Mouse (Mus musculus): ENCODE results near the gene Chrd. TPM values are rescaled to one million over a fixed set of nuclear protein-coding genes. Genes with fewer than 3 reads are reported as not detected.
A peak's percentile ranks its signal among the peaks of the same experiment; 100 is the strongest.

Chrd gene
- 38.9 and 47.1 TPM in 2 replicates for polyA plus RNA-seq (2012; rRNA removed)
- 11.5 and 11.6 TPM in 2 replicates for polyA plus RNA-seq (2014; fragmentation: Nextera tagmentation; extraction: Ambion mirVana)

DNA sequence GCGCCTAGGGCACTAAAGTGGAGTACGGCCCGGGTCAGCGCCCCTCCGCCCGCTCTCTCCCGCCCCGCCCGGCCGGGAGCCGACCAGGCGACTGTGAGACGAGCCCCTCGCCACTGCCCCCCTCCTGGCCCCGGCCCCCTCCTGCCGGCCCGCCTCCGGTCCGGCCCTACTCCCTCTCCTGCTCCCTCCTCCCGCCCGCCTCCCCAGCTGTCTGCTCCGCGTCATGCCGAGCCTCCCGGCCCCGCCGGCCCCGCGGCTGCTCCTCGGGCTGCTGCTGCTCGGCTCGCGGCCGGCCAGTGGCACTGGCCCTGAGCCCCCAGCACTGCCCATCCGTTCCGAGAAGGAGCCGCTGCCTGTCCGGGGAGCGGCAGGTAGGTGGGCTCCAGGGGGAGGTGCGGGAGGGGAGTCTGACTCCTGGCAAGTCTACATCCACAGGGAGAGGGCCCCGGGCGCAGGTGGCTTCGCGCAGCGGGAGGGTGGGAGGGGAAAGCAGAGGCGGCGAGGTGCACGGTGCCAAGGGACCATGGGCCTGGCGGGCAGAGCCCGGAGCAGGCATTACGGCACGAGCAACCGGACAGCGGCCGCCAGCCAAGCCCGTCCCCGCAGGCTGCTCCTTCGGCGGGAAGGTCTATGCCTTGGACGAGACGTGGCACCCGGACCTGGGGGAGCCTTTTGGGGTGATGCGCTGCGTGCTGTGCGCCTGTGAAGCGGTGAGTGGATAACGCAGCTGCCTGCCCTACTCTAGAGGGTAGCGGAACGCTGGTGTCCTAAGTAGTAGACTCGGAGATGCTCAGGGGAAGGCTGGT lies at the start of gene Chrd:
Chrd (plus strand) TSS at position 203 of the 806 bp plus-strand sequence.
- H3K4me1 ChIP-seq (ENCODE audit: control insufficient read depth, insufficient read depth, low read length), result peaks cover 7% of the 10 kb centered on the region; the same call in 1 of the 2 replicates
- under 1% methylated on average over 56 of the region's 70 CpGs for WGBS
- peaks cover 13% of the 10 kb centered on the region; the same call in 1 of the 2 replicates for H3K36me3 ChIP-seq (ENCODE audit: control insufficient read depth, insufficient read depth, low read length)
- H3K9me3 ChIP-seq (ENCODE audit: control insufficient read depth, low read length), result no peaks in the 10 kb centered on the region
- peak within 1 kb of the TSS; percentile 86 for H3K9ac ChIP-seq (ENCODE audit: low read depth, low read length, severe bottlenecking)
- TF ChIP-seq POLR2A (IDR thresholded peaks at IDR 0.05; ENCODE audit: borderline replicate concordance, extremely low read depth, insufficient read depth, insufficient read length), result no peak
- H3K27ac ChIP-seq (replicated peaks; ENCODE audit: low read depth, low read length), result peak within 1 kb of the TSS; percentile 85
- ATAC-seq (ENCODE audit: low FRiP score, low read depth) (peak; percentile 90), DNase-seq (ENCODE audit: low spot score) (peak; percentile 66)
- H3K4me3 ChIP-seq (replicated peaks; ENCODE audit: low read length), result peak within 1 kb of the TSS; percentile 73
- H3K27me3 ChIP-seq (ENCODE audit: control insufficient read depth, insufficient read depth, low read length), result peaks cover 26% of the 10 kb centered on the region
- peak within 1 kb of the TSS; percentile 96 for H3K4me2 ChIP-seq (replicated peaks; ENCODE audit: low read depth, low read length, severe bottlenecking)

DNA sequence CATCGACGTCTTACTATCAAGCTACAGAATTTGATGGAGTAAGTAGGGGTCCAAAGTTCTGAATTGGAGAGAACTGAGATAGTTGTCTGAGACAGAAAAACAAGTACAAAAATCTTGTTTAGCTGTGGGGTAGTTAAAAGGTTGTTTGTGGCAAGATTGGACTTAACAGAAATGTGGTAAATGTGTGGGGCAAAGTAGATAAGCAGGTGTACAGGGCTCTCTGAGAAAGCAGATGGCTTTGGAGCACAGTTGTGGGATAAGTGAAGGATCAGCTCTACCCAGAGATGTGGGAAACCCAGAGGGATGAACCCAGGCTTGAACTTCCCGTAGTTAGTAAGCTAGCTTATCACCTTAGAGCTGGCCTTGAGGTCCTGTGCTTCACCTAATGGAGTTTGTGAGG lies 42.2 kb upstream of the Chrd start:
- DNase-seq (ENCODE audit: low spot score) (no peak), ATAC-seq (ENCODE audit: low FRiP score, low read depth) (no peak)
- Histone ChIP-seq H3K9ac (ENCODE audit: low read depth, low read length, severe bottlenecking) (no peak overlapping the region), H3K27me3 (ENCODE audit: control insufficient read depth, insufficient read depth, low read length) (no peaks in the 10 kb centered on the region), H3K36me3 (ENCODE audit: control insufficient read depth, insufficient read depth, low read length) (peaks cover 69% of the 10 kb centered on the region), H3K4me3 (replicated peaks; ENCODE audit: low read length) (no peak overlapping the region), H3K4me2 (replicated peaks; ENCODE audit: low read depth, low read length, severe bottlenecking) (no peak overlapping the region), H3K4me1 (ENCODE audit: control insufficient read depth, insufficient read depth, low read length) (peaks cover 22% of the 10 kb centered on the region), H3K27ac (replicated peaks; ENCODE audit: low read depth, low read length) (no peak overlapping the region), H3K9me3 (ENCODE audit: control insufficient read depth, low read length) (no peaks in the 10 kb centered on the region)
- 90% methylated on average over 3 of the region's 3 CpGs for WGBS
- no peak for TF ChIP-seq POLR2A (IDR thresholded peaks at IDR 0.05; ENCODE audit: borderline replicate concordance, extremely low read depth, insufficient read depth, insufficient read length)

DNA sequence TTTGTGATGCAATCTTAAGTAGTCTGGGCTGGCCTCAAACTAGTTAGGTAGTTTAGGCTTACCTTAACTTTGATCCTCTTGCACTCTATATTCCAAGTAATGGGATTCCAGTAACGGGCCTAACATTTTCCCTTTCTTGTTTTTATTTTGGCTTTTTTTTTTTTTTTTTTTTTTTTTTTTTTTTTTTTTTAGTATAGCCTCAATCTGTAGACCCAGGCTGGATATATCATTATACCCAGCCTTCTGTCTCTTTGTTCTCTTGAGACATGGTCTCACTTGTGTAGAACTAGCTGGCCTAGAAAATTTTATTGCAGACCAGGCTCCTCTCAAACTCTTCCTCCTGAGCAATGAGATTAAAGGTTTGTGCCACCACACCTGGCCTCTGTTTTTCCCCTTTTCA lies 41.3 kb upstream of the Chrd start:
- WGBS, result 57% methylated on average over 1 of the region's 1 CpGs
- peaks cover 61% of the 10 kb centered on the region for H3K36me3 ChIP-seq (ENCODE audit: control insufficient read depth, insufficient read depth, low read length)
- DNase-seq (ENCODE audit: low spot score), result no peak

DNA sequence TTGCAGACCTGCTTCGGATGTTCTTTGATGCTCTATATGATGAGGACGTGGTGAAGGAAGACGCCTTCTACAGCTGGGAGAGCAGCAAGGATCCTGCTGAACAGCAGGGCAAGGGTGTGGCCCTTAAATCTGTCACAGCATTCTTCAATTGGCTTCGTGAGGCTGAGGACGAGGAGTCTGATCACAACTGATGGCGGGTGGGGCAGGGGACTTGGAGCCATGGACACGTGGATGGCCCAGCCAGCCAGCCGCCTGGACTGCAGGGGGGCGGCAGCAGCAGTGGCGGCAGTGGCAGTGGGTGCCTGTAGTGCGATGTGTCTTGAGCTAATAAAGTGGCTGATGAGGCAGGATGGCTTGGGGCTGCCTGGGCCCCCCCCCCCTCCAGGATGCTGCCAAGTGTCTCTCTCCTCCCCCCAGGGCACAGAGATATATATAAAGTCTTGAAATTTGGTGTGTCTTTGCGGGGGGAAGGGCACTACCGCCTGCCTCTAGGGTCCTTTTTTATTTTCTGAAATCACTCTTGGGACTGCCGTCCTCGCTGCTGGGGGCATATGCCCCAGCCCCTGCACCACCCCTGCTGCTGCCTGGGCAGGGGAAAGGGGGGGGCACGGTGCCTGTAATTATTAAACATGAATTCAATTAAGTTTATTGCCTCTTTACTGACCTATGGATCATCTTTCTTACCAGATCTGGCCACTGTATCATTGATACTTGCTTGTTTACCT lies 40.5 kb upstream of the Chrd start:
- DNase-seq (ENCODE audit: low spot score), result no peak
- WGBS, result 42% methylated on average over 16 of the region's 16 CpGs
- H3K4me3 ChIP-seq (replicated peaks; ENCODE audit: low read length), result peak overlapping the region; percentile 58; the same call in 1 of the 2 replicates
- peaks cover 30% of the 10 kb centered on the region for H3K4me1 ChIP-seq (ENCODE audit: control insufficient read depth, insufficient read depth, low read length)
- peak overlapping the region; percentile 66; the same call in 1 of the 2 replicates for H3K4me2 ChIP-seq (replicated peaks; ENCODE audit: low read depth, low read length, severe bottlenecking)
- H3K27ac ChIP-seq (replicated peaks; ENCODE audit: low read depth, low read length), result no peak overlapping the region
- no peaks in the 10 kb centered on the region for H3K9me3 ChIP-seq (ENCODE audit: control insufficient read depth, low read length)
- no peak for TF ChIP-seq POLR2A (IDR thresholded peaks at IDR 0.05; ENCODE audit: borderline replicate concordance, extremely low read depth, insufficient read depth, insufficient read length)
- ATAC-seq (ENCODE audit: low FRiP score, low read depth), result no peak
- H3K27me3 ChIP-seq (ENCODE audit: control insufficient read depth, insufficient read depth, low read length), result no peaks in the 10 kb centered on the region
- no peak overlapping the region for H3K9ac ChIP-seq (ENCODE audit: low read depth, low read length, severe bottlenecking)
- peaks cover 53% of the 10 kb centered on the region for H3K36me3 ChIP-seq (ENCODE audit: control insufficient read depth, insufficient read depth, low read length)

More for the DNA sequence above, 41.3 kb upstream of the Chrd start:
- H3K4me2 ChIP-seq (replicated peaks; ENCODE audit: low read depth, low read length, severe bottlenecking), result no peak overlapping the region
- no peak for ATAC-seq (ENCODE audit: low FRiP score, low read depth)
- H3K27ac ChIP-seq (replicated peaks; ENCODE audit: low read depth, low read length), result no peak overlapping the region
- no peak for TF ChIP-seq POLR2A (IDR thresholded peaks at IDR 0.05; ENCODE audit: borderline replicate concordance, extremely low read depth, insufficient read depth, insufficient read length)
- H3K9me3 ChIP-seq (ENCODE audit: control insufficient read depth, low read length), result no peaks in the 10 kb centered on the region
- no peak overlapping the region for H3K4me3 ChIP-seq (replicated peaks; ENCODE audit: low read length)
- H3K27me3 ChIP-seq (ENCODE audit: control insufficient read depth, insufficient read depth, low read length), result no peaks in the 10 kb centered on the region
- H3K9ac ChIP-seq (ENCODE audit: low read depth, low read length, severe bottlenecking), result no peak overlapping the region
- peaks cover 28% of the 10 kb centered on the region for H3K4me1 ChIP-seq (ENCODE audit: control insufficient read depth, insufficient read depth, low read length)

DNA sequence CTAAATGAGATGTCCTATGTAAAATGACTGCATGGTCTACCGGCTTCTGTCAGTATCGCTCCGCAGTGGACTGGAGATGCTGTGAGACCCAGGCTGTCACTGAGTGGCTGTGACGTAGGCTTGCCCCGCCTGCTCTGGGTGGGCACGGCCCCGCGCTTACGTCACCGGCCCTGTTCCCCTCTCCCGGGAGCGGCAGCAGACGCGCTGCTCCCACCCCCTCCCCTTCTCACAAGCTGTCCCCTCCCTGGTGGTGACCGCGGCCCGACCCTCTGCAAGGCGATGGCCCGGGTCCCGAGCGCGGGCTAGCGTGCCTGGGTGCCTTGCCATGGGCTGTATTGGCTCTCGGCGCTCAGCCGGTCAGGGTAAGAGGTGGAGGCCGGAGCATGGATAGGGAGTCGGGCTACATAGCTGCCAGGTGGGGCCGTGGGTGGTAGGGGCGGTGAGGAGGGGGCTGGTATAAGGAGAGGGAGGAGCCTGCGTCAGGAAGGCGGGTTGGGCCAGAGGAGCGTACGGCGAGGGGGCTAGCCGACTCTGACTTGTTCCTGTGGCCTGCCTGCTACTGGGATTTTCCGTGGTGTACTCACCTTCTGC lies 39.7 kb upstream of the Chrd start, which contains the start of gene Fam131a:
Fam131a (plus strand) TSS at position 131 of the 591 bp plus-strand sequence.
- DNase-seq (ENCODE audit: low spot score) (peak; percentile 93), ATAC-seq (ENCODE audit: low FRiP score, low read depth) (peak; percentile 92)
- TF ChIP-seq POLR2A (IDR thresholded peaks at IDR 0.05; ENCODE audit: borderline replicate concordance, extremely low read depth, insufficient read depth, insufficient read length), result 0 out of 2 replicates have a peak, but pooled peaks have one; percentile 24
- peak within 1 kb of the TSS; percentile 66 for H3K4me2 ChIP-seq (replicated peaks; ENCODE audit: low read depth, low read length, severe bottlenecking)
- H3K4me1 ChIP-seq (ENCODE audit: control insufficient read depth, insufficient read depth, low read length), result peaks cover 30% of the 10 kb centered on the region
- WGBS, result under 1% methylated on average over 33 of the region's 37 CpGs
- H3K9me3 ChIP-seq (ENCODE audit: control insufficient read depth, low read length), result no peaks in the 10 kb centered on the region
- H3K27me3 ChIP-seq (ENCODE audit: control insufficient read depth, insufficient read depth, low read length), result no peaks in the 10 kb centered on the region
- peak within 1 kb of the TSS; percentile 88 for H3K27ac ChIP-seq (replicated peaks; ENCODE audit: low read depth, low read length)
- peaks cover 45% of the 10 kb centered on the region for H3K36me3 ChIP-seq (ENCODE audit: control insufficient read depth, insufficient read depth, low read length)
- H3K4me3 ChIP-seq (replicated peaks; ENCODE audit: low read length), result peak within 1 kb of the TSS; percentile 58
- H3K9ac ChIP-seq (ENCODE audit: low read depth, low read length, severe bottlenecking), result peak within 1 kb of the TSS; percentile 75

All from limb, embryonic 14.5 days (tissue).